Mouse (Mus musculus): ENCODE data around the gene H60c. TPM values are rescaled to one million over a fixed set of nuclear protein-coding genes. Genes with fewer than 3 reads are reported as not detected.
A peak's percentile ranks its signal among the peaks of the same experiment; 100 is the strongest.
"Not testable (repeated sequence)": the region's sequence is repeated elsewhere in the genome, so short reads cannot be mapped to it uniquely, and the experiment has no call there.

H60c gene
- total RNA-seq (2014; fragmentation: Nextera tagmentation): not detected in 2 replicates
- not detected in 2 replicates for total RNA-seq (2017)

DNA sequence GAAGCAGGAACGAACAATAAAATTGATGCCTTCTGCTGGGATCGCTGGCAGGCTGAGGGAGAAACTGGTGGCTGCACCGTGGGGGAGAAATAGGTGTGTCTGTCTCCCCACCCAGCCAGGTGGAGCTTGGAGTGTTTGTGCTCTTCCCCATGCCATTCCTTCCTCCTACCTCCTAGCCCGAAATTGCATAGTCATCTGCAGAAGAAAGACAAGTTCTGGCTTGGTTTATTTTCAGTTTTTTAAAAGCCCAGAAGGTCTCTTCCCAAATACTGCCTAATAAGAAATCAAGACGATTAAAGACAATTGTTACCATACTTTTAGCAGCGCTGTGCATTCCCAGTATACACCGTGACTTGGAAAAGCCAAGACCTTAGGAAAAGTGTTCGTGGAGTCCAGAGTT, at the start of gene H60c:
H60c (minus strand) TSS at position 101 of the 400 bp plus-strand sequence.
- ATAC-seq (replicated peaks; ENCODE audit: poor library complexity, severe bottlenecking): no peak

DNA sequence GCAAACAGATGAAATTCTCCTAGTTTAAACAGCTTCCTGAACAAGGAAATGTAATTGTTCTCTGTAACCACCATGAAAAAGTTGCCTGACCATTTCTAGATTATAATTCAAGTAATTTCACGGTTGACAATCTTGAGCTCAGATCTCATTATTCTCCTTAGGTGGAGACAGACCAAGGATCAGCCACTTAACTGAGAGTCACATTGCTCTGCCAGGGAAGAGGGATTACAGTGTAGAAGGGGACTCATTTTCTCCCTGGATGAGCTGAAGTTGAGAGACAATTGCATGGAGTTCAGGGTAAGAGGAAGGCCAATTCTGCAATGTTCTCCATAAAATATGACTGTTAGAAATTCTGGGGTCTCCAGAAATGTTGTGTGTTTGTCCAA, 41.2 kb upstream of the H60c start:
- no peak for ATAC-seq (replicated peaks; ENCODE audit: poor library complexity, severe bottlenecking)

DNA sequence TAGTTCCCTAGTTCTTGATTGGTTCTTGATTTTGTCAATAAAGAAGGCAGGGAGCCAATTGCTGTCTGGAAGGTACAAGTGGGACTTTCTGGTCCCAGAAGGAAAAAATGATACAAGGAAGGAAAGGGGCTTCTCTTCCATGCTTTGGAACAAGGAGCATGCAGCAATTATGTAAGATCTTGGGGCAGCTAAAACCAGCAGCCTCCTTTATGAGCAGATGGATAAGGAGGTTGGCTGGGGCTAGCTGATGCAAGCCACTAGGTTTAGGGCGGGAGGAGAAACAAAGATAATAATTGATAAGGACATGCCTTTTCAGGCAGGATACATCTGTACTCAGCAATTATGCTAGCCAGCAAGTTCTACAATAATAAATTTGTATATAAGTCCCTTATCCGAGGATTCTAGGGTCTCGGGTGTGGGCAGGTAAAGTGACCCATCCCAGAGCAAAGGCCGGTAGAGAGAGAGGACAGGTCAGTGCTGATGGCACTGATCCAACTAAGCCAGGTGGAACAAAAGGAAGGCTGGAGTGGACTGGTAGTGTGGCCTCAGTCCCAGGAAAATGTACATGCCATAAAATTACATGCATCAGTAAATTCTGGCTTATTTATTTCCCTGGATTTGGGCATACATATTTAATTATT, 40.7 kb upstream of the H60c start:
- ATAC-seq (replicated peaks; ENCODE audit: poor library complexity, severe bottlenecking): no peak

DNA sequence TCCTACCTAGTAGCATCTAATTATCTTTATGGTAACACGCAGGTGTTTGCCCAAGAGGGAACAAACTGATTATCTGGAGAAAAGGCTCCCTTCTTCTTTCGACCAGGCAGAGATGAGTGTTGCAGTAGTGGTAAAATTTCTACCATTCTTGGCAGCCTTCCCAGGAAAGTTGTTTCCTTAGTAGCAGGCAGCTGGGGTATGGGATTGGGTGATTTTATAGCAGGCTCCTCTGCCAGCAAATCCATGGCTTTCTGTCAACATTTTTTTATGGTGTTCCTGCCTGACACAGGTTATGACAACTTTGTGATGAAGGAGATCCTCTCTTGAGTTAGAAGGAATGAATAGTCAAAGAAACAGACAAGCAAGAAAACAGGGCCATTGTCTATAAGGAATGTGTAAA, 40.2 kb upstream of the H60c start:
- no peak for ATAC-seq (replicated peaks; ENCODE audit: poor library complexity, severe bottlenecking)

DNA sequence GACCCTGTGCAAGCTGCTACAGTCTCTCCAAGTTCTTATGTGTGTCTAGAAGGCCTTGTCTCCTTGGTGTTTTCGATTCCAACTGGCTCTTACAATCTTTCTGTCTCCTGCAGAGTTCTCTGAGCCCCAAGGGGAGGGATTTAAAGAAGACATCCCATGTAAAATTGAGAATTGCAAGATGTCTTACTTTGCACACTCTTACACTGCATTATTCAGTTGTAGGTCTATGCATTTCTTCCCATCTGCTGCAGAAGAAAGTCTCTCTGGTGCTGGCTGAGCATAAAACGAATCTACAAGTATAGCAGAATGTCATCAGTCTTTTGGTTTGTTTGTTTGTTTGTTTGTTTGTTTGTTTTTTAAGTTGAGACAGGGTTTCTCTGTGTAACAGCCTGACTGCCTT, 26.4 kb upstream of the H60c start:
- ATAC-seq (replicated peaks; ENCODE audit: poor library complexity, severe bottlenecking): no peak

DNA sequence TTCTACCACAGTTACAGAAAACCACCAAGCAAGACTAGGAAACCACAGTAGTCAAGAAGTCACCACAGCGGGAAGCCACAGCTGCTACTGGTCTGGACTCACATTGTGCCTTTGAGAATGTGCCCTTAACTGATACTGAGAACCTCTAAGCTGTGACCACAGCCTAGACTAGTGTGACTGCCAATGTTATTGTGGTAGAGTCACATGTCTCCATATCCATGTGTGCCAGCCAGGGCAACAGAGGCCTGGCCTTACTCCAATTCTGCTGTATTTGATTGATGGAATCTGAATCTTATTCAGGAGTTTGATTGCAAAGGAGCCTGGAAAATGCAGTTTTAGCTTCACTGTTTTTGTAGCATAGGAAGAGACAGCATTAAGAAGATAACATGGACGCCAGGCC, 13.5 kb upstream of the H60c start:
- ATAC-seq (replicated peaks; ENCODE audit: poor library complexity, severe bottlenecking): peak; percentile 100

DNA sequence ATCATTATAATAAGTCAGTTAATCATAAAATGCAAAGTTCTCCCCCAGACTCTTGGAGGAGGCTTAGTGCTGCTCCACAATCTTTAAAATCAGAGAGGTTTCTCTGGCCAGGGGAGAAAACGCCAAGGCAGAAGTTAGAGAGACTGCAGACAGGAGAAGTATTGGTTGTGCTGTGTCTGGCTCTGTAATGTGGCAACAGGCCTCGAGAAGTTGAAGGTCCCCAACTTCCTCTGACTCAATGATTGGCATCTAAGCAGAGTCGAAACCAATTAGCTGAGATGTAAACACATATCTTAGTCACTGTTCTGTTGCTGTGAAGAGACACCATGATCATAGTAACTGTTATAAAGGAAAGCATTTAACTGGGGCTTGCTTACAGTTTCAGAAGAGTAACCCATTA, 6.5 kb upstream of the H60c start:
- ATAC-seq (replicated peaks; ENCODE audit: poor library complexity, severe bottlenecking): peak; percentile 78

DNA sequence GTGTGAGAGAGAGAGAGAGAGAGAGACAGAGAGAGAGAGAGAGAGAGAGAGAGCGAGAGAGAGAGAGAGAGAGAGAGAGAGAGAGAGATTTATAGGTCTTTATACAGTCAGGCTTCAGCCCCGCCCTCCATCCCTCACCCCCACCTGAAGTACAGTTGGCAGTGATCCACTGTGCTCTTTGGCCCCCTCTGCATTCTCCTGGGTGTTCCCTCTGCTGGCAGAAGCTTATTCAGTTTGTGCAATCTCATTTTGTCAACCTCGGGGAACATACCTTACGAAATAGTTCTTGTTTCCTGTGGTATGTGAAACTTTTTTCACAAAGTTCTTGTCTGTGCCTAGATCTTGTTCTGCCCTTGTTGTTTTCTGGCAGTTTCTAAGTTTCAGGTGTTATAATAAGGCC, 3.5 kb upstream of the H60c start:
- peak; percentile 92 for ATAC-seq (replicated peaks; ENCODE audit: poor library complexity, severe bottlenecking)

DNA sequence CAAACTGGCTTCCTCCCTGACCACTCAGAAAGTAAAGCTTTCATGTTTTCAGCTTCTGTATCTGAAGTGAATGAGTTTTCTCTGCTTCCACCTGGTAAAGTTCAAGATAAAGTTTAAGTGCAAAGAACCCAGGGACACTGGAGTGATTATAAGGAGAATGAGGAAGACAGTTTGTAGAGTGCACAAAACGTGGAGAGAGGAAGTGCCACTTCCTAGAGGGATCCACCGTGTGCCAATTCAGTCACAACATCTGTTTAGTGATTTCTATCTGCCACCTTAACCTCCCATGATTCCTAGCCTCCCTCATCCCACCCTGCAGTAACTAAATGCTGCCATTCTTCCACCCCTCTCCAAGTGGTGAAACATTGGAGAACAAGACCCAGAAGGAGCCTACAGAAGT, 842 bp downstream of the H60c start:
- peak; percentile 50 for ATAC-seq (replicated peaks; ENCODE audit: poor library complexity, severe bottlenecking)

DNA sequence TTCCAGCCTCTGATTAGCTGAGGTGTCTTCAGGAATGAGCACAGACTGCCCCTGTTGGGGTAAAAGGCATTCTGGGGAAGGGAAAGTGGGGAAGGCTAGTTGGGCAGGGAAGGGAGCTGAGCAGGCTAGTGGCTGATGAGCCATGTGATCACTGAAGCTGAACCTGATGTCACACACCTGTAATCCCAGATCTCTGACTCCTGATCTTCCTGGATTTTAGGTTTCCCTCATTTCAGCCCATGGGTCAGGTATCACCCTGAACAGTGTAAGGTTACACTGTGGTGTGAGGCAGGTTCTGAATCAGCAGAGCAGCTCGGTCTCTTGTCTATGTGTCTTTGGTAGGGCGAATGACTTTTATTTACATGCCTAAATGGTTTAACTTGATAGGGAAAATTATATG, 4.8 kb downstream of the H60c start:
- ATAC-seq (replicated peaks; ENCODE audit: poor library complexity, severe bottlenecking): no peak

DNA sequence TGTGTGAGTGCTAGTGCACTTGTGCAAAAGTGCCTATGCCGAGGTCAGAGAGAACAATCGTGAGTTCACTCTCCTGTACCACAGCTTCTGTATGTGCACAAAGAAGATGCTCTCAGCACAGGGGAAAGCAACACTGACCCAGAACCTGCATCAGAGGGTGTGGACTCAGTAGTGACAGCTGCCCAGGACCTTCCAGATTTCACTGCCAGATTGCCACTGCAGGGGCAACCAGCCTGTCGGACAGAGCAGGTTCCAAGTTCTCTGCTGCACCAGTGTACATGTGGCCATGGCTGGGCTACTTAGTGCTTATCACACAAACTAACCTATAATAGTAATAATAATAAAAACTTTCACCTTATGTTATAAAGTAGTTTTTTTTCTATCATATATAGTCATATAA, 10.2 kb downstream of the H60c start:
- no peak for ATAC-seq (replicated peaks; ENCODE audit: poor library complexity, severe bottlenecking)

DNA sequence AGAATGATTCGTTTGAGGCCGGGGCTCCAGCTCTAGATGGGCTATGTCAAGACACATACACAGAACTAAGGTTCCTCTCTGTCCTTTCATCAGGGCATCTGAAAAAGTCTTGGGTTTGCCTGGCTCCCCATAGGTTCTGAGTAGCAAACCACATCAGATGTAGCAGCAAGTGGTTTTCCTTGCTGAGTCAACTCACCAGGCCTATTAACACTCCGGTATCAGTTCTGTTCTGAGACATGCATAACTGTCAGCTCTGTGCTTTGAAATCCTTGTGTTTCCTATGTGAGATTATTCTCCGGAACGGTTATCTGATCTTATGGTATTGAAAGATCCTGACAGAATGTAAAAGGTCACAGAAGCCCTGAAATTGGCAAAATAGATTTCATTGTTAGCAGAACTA, 29.1 kb downstream of the H60c start:
- ATAC-seq (replicated peaks; ENCODE audit: poor library complexity, severe bottlenecking): not testable (repeated sequence)

DNA sequence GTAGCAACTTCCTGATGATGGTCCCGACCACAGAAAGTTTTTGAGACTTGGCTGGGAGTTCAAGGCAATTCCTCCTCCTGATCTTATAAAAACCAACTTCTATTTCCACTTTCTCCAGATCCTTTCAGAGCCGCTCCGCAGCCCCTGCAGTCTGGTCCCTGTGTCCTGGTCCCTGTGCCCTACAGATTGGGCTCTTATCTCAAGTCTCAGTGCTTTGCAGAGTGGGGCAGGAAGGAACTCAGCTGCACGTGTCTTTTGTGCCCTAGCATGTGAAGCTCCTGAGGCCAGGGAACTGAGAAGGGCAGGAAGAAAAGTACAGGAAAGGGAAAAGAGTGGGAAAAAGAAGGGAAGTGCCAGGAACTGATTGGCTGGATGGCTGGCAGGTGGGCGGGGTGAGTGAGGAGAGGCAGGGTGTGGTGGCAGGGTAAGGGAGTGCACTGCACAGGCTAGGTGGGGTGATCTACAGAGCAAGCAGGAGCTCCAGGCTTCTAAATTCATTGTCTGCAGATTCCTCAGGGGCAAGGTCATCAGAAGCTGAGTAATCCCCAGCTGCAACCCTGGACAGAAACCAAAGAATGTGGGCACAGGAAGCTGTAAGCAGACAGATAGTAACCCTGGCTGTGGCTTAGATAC, 30.8 kb downstream of the H60c start:
- ATAC-seq (replicated peaks; ENCODE audit: poor library complexity, severe bottlenecking): peak; percentile 58

DNA sequence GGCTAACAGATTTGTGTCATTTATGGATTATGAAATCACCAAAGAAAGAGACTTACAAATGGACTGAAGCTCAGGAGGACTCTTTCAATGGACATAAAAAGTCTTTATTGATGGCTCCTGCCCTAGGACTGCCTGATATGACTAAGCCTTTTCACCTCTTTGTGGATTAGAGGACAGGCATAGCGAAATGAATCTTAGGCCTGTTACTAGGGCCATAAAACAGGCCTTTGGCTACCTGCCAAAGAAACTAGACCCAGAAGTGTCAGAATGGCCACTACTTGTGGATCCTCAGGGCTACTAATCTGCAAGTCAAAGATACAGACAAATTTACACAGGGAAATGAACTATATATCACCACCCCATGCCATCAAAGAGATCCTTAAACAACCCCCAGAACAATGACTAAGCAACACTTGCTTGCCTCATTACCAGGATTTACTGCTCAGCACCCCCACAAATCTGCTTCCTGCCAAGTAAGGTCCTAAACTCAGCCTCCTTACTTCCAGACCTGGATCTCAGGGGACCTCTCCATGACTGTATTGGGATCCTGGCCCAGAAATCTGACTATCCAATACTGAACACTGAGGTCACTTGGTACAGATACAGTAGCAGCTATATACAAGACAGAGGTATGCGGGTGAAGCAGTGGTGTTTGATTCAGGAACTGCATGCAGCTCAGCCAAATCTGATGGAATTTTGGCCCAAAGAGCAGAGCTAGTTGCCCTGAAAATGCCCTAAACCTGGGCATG, 39.0 kb downstream of the H60c start:
- no peak for ATAC-seq (replicated peaks; ENCODE audit: poor library complexity, severe bottlenecking)

Other genes starting within 250 kb of the H60c start
- gene Ppp1r14c, start 98.3 kb upstream of the H60c start, total RNA-seq (2014; fragmentation: Nextera tagmentation): not detected in 2 replicates
- gene Ppp1r14c, start 98.3 kb upstream of the H60c start, total RNA-seq (2017): not detected in 2 replicates

All from granulocyte monocyte progenitor cell, adult 5-6 weeks (primary cell).